Mouse (Mus musculus): Measurements from ENCODE around the gene Trp63. TPM values are rescaled to one million over a fixed set of nuclear protein-coding genes. Genes with fewer than 3 reads are reported as not detected.

Trp63 gene
- total RNA-seq, 4 experiments from 2014 or later, result 8.6 to 14.6 (median 10.8) TPM

DNA sequence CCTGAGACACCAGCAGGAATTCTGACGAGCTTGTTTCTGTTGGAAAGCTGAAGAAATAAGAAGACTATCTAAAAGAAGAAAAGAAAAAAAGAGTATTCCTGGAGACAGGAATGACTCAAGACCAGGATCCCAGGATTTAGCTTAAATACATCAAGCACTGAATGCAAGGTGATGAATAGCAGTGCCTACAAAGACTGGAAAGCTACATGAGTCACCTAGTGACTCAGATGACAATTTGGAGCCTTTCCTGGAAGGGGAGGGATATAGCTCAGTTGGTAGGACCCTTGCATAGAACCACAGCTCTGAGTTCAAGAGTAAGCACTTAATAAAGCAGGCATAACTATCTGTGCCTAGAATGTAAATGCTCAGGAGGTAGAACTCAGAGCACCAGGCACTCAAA lies 93.9 kb downstream of the Trp63 start:
- no peak for DNase-seq (ENCODE audit: low spot score in 2 of 2)

- no peak for DNase-seq (ENCODE audit: low spot score in 2 of 2)
These were observed 96.4 kb downstream of the Trp63 start for GRCm38 (mm10) chr16:25779964-25780363.

GRCm38 (mm10) chr16:25784246-25784645 lies 100.7 kb downstream of the Trp63 start:
- no peak for DNase-seq (ENCODE audit: low spot score in 2 of 2)

- no peak for DNase-seq (ENCODE audit: low spot score in 2 of 2)
These were observed 102.9 kb downstream of the Trp63 start for GRCm38 (mm10) chr16:25786457-25786856.

DNA sequence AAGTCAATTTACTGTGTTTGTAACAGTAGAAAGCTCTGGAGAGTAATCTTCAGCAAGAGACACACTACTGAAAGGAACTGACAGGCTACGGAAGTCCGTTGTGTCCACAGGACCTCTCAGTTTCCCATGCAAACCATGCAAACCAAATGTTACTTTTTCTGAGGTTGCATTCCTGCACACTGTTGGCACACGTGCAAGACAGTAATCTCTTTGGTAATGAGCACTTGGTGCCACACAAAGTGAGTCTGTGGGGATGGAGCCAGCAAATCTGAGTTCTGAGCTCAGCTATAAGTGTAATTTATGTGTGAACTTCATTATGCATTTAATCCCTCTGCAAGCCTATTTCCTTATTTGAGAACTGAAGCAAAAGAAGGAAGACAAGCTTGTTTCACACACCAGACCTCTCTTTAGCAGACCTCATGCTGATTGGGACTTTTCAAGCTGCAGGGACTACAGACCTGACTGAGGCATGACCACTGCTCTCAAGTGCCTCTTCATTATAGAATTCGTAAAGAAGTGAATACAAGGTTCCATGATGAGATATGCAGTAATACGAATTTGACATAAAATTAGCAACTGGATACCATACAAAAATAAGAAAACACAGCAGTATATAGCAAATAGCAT lies 109.2 kb downstream of the Trp63 start:
- DNase-seq (ENCODE audit: low spot score in 2 of 2), result no peak

GRCm38 (mm10) chr16:25797732-25798294 lies 114.2 kb downstream of the Trp63 start:
- DNase-seq (ENCODE audit: low spot score in 2 of 2), result no peak

GRCm38 (mm10) chr16:25799618-25800017 lies 116.1 kb downstream of the Trp63 start:
- no peak for DNase-seq (ENCODE audit: low spot score in 2 of 2)

- peak; percentile 18 to 26 for DNase-seq (ENCODE audit: low spot score in 2 of 2)
These were observed 121.4 kb downstream of the Trp63 start for GRCm38 (mm10) chr16:25804955-25805354.

DNA sequence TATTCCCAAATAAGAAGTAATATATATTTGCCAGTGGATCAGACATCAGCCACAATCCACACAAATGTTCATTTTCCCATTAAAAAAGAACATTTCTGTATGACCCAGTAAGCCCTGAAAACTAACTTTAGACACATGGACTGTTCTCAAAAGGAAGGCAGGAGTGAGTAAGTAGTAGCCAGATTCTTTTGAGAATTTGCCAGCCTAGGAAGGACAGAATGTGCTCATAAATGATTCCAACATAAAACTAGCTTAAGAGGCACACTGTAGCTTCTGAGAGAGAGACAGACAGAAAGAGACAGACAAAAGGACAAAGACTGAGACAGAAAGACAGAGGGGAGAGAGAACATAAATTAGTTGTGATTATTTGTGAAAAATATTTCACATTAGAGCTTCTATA lies 123.6 kb downstream of the Trp63 start:
- DNase-seq (ENCODE audit: low spot score in 2 of 2), result no peak

- DNase-seq (ENCODE audit: low spot score in 2 of 2), result no peak
These were observed 134.4 kb downstream of the Trp63 start for GRCm38 (mm10) chr16:25817753-25818624.

- peak; percentile 68 to 70 for DNase-seq (ENCODE audit: low spot score in 2 of 2)
These were observed 142.5 kb downstream of the Trp63 start for GRCm38 (mm10) chr16:25826016-25826415.

DNA sequence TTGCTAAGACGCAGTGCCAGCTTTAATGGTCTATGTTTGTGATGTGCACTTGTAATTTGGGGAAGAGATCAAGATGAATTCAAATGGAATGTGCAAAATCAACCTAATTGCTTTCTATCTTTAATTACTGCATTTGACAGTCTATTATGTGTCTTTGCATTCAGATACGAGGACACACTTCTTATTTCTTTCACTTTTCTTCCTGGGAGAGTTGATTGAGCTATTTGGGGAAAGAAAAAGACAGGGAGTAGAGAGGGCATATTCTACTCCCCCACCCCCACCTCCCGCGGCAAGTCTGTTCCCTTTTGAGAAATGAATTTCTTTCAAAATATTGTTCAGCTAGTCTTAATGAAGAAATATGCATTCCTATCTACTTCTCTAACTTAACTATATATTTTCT lies 149.0 kb downstream of the Trp63 start:
- DNase-seq (ENCODE audit: low spot score in 2 of 2), result no peak

DNA sequence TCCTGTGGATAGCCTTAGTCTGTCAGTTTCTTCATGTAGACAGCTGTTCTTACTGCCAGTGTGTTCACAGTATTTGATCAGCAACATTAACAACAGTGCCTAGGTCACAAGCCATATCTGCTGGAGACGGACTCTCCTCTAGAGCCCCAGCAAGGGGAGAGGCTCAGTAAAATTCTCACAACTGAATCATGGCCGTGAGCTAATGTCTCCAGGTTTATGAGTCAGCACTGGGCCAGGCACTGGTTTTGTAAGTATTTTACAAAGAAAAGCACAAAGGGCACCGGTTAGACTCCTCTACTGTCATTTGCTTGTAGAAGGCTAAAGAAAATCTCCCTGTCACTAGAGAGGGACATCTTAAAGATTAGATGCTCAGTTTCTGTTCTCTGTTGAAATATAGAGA lies 151.7 kb downstream of the Trp63 start:
- DNase-seq (ENCODE audit: low spot score in 2 of 2), result no peak

GRCm38 (mm10) chr16:25835723-25836122 lies 152.2 kb downstream of the Trp63 start:
- DNase-seq (ENCODE audit: low spot score in 2 of 2), result no peak

DNA sequence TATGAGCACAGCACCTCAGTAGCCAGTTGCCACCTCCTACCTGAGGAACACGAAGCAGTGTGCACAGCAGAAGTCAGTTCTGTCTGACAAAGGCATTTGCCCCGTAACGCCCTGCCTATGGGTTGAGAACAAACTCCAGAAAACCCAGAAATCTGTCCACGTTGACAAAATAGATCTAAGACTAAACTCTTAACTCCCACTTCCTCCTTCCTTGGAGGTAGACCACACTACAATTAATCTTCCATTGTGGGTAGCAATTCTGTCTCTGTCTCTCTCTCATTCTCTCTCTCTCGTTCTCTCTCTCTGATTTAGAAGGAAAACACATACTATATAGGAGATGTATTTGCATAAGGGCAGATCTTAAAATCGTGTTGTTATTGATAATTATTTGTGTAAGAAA lies 159.4 kb downstream of the Trp63 start:
- DNase-seq (ENCODE audit: low spot score in 2 of 2), result no peak

DNA sequence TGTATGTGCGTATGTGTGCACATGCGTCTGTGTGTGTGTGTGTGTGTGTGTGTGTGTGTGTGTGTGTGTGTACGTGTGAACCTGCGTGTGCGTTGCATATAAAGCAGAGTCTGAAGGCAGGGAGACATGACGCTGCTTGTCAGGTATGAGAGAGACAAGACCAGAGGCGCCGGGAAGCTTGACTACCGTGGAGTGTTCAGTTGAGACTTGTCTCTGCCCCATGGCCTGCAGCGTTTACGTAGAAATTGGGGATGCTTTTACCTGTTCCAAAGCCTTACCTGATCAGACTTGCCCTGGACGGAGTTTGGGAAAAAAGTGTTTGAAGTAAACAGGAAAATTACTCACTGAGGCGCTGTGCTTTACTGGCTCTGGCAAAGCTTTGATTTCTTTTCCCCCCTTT lies 160.1 kb downstream of the Trp63 start:
- no peak for DNase-seq (ENCODE audit: low spot score in 2 of 2)

- no peak for DNase-seq (ENCODE audit: low spot score in 2 of 2)
These were observed 163.0 kb downstream of the Trp63 start for GRCm38 (mm10) chr16:25846611-25847010.

DNA sequence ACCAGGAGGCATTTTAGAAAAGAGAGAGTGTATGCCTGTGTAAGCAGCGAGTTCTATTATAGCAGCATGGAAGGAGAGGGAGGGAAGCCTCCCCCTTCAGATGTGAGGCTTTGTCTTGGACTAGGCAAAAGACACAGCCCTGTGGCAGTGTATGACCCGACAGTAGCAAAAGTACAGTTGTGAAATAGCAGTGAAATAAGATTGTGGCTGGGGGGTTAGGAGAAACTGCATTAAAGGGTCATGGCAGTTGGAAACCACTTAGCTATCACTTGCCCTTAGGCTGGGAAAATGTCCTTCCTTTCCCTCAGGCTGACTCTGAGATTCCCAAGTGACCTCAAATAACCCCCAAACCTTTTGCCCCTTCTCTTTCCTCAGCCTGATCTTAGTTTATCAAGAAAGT lies 164.9 kb downstream of the Trp63 start:
- no peak for DNase-seq (ENCODE audit: low spot score in 2 of 2)

DNA sequence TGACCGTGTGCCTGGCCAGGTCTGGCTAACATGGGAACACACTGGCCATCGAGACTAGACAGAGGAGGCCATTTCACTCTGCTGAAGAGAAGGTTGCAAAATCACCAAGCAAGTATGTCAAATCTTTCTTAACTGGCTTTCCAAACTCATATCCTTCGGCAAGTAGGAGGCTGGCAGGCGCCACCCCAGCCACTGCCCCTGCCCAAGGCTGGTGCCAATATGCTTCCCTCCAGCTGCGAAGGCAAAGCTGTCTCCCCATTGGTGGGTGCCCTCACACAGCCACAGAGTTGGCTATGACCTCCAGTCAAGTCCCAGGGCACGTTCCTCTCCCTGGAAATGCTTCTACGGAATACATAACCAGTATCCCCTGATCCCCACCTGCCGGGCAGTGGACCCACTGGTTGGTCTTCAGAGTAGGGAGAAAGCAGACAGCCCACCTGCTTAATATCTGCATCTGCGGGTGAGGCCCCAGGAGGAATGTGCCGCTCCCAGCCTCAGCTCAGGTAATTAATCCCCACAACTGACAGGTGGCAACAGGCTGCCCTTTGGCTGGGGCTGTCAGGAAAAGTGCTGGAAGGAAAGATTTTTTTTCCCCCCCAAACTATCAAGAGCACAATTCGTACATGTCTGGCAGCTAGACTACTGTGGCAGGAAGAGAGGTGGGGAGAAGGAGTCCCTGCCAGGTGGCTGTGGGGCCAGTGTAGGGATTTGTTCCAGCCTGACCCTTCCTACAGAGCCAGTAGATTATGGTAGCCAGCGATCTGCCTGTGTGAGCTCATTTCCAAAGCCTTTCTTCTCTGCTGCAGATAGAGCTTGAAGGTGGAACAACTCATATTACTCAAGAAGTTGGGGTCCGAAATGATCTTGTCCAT lies 166.3 kb downstream of the Trp63 start:
- DNase-seq (ENCODE audit: low spot score in 2 of 2), result no peak

GRCm38 (mm10) chr16:25860731-25861505 lies 177.4 kb downstream of the Trp63 start:
- no peak for DNase-seq (ENCODE audit: low spot score in 2 of 2)

Measured in gastrocnemius, adult 8-10 months (tissue).